Mouse (Mus musculus): ENCODE data around the gene Tmem248.

- TF ChIP-seq CTCF (conservative IDR thresholded peaks at IDR 0.05; ENCODE audit: insufficient read depth, insufficient read length, low read depth, low read length): no peak
- TF ChIP-seq POLR2A (IDR thresholded peaks at IDR 0.05; ENCODE audit: low read depth, low read length): no peak
Observed at GRCm38 (mm10) chr5:130193760-130194159, 23.1 kb upstream of the Tmem248 start.
